Mouse (Mus musculus) embryo, embryonic 11 days (tissue): ENCODE data around the gene Imp4.

ENCODE experiments used
- DNase-seq: peaks from one replicate; pipeline ENCODE4 v3.0.0-alpha.2; 2015

Imp4 gene

GRCm38 (mm10) chr1:34462766-34463165 lies 23.1 kb downstream of the Imp4 start:
- DNase-seq: peak; percentile 72

DNA sequence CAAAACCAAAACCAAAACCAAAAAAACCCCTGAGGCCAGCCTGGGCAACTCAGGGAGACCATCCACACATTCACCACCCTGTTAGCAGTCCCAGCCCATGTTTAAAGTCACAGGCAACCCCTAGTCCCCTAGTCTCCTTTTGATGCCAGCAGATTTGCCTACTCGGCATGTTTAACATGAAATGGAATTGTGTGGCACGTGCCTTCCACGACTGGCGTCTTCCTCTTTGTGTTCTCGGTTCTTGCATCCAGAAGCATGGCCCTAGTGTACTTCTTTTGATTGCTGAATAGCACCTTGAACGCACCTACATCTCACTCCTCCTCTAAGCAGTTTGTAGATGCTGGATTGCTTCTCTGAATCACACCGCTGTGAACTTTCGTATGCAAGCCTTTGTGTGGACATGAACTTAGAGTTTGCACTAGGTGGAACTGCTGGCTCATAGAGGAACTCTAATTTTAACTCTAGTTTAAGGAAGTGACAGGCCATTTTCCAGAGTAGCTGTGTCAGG lies 24.7 kb downstream of the Imp4 start:
- DNase-seq: no peak

- no peak for DNase-seq
Measured at GRCm38 (mm10) chr1:34465445-34465844, 25.8 kb downstream of the Imp4 start.

DNA sequence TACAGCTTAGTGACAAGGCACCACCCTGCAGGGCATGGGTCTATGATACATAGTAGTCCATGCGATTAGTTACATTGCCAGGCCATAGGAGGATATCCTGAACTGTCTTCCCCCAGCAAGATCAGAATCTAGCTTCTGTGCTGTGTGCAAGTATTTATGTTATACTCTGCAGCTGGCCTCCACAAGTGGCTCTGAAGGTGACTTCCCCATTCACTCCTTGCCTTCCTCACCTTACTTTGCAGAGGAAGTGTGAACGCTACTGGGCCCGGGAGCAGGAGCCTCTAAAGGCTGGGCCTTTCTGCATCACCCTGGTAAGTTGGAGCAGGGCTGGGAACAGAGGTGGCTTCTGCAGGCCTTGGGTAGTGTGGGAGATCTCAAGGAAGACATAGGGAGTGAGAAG lies 28.4 kb downstream of the Imp4 start:
- DNase-seq: no peak

DNA sequence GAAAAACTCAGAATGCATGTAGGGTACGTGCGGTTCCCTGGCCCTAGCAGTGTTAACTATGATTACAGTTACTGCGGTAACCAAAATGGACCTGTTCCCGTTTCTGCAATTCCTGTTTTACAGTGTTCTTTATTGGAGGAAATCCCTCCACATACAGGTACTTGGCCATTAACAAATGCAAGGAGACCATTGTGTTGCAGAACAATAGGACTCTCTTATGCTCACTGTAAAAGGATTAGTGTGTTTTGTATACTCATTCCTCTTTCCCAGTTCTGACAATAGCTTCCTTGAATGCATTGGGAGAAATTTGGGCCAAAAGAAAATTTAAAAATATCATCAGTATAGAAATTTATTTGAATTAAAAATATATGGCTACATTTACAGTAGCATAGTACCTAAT lies 28.8 kb downstream of the Imp4 start:
- no peak for DNase-seq

GRCm38 (mm10) chr1:34469801-34470200 lies 30.1 kb downstream of the Imp4 start:
- no peak for DNase-seq

GRCm38 (mm10) chr1:34472427-34473300 lies 33.0 kb downstream of the Imp4 start:
- DNase-seq: peak; percentile 56

GRCm38 (mm10) chr1:34478891-34479655 lies 39.4 kb downstream of the Imp4 start:
- DNase-seq: peak; percentile 18

DNA sequence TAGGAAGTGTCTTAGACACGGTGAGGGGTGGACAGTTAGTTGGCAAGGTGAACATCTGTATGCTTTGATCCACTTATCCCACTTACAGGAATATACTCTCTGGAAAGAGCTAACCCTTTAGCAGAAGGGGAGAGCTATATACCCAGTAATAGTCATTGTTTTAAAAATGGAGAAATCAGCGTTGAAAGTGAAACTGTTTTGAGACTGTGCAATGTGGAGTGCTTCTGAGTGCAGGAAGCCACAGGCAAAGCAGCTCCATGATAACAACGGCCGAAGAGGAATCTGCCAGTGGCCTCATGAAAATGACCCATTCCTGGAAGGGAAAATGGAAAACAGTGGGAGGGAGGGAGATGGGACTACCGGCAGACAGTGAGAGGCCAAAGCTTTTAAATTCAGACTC lies 41.1 kb downstream of the Imp4 start:
- DNase-seq: no peak

DNA sequence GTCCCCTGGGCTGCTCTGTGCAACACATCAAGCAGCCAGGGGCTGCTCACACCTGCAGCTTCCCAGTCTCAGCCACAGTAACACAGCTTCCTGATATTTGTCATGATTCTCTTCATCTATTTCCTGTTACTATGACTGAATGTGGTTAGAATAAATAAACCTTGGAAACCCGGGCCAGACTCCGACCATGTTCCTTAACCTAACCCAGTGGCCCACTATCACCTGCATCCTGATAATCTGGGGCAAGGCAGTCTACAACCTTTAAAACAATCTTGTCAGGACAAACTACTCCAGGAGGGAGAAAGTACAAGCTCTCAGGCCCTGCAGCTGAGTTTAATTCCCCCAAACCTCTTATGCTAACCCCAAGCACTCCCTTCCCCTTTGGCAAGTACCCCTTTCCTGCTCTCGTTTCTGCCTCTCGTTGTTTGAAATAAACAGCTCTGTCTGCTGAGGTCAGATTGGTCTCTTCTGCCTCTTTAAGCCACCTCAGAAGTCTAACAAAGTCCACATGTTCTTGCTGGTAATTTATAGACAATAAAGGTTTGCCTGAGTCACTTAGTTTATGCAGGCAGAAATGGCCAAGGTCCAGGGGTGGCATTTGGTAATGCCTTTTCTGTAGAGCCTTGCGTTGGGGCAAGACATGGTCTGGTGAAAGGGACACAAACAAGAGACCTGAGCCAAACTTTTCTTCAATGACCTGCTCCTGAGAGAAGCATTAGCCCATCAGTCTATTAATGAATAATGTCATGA lies 42.4 kb downstream of the Imp4 start:
- DNase-seq: no peak

- no peak for DNase-seq
Measured at GRCm38 (mm10) chr1:34484470-34484869, 44.8 kb downstream of the Imp4 start.

DNA sequence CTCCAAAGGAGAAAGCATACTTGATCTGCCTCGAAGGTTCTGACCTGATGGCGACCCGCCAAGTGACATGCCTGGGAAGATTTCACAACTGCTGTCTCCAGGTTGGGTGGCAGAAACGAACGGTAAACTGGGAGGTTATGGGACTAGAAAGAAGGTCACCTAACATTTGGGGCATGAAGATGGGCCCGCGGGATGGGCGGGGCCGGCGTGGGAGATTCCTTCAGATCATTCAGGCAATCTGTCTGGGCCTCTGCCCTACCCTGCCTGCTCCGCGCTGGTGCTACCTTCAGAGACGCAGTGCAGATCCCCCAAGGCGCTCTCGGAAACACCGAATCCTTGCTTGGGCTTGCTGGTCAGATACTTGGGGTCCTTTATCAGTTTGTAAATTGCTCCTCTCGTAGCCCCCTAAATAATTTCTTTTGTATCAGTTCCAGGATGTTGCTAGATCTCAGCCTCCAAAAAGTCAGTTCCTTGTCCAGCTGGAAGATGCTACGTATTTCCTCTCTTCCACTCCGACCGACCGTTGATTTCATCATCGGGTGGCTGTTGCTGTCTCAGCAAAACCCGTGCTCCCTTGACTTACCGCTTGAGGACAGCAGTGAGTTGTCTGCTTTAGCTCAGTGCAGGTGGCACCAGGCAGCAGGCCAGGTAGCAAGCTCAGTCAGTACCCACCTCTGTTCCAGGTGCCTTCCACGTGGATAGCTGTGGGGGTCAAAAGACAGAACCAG lies 46.0 kb downstream of the Imp4 start:
- peak; percentile 58 for DNase-seq

DNA sequence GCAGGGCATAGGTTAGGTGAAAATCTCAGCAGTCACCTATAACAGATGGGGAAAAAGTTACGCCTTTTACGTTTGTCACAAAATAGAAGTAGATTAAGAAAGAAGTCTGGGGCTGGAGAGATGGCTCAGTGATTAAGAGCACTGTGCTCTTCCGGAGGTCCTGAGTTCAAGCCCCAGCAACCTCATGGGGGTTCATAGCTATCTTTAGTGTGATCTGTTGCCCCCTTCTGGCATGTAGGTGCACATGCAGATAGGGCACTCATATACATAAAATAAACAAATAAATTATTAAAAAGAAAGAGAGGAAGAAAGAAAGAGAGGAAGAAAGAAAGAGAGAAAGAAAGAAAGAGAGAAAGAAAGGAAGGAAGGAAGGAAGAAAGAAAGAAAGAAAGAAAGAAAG lies 47.7 kb downstream of the Imp4 start:
- no peak for DNase-seq

GRCm38 (mm10) chr1:34489852-34490541 lies 50.3 kb downstream of the Imp4 start:
- no peak for DNase-seq

DNA sequence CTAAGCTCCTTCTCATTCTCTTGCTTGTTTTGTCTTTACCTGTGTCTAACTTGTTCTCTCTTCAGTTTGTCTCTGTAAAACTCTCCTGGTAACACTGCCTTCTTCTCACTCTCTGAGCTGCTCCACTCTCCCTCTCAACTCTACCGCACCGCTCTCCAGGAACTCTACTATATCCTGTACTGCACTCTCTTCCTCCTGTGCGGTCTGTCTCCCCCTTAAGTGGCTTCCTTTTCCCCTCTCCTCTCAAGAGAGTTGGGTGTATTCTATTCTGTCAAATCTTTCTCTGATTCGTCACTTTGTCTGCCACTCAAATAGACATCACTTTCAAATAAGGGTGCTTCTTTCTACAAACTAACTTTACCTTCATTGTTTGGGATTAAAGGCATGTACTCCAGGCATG lies 51.8 kb downstream of the Imp4 start:
- no peak for DNase-seq
